Mouse (Mus musculus) neural tube, embryonic 11.5 days (tissue): ENCODE measurements at regions not wholly inside any gene's neighbourhood (a gene's known extent, or its start where the extent isn't known, plus 50 kb on each side); places are given as distances from the start of the nearest gene placed in this dataset.

ENCODE experiments used
- ATAC-seq: fragments of 200-750 bp; cut with Nextera tagmentation; 2 replicates; pipeline ENCODE4 v1.8.0; 2017; ENCODE audit warnings: moderate number of reproducible peaks, mild to moderate bottlenecking, moderate TSS enrichment, moderate library complexity; ENCODE audit not compliant: insufficient read depth, low FRiP score, low TSS enrichment
- DNase-seq: peaks from one replicate; pipeline ENCODE4 v3.0.0-alpha.2; 2015; ENCODE audit warnings: low spot score
- H3K27ac ChIP-seq: fragments of 300-500 bp; sonication (generic); 2 replicates; pipeline ENCODE4 v1.5.1; 2014; ENCODE audit warnings: low read depth, mild to moderate bottlenecking, low read length
- H3K27me3 ChIP-seq: fragments of 300-500 bp; sonication (generic); 2 replicates; pipeline ENCODE4 v1.6.1; 2014; ENCODE audit warnings: mild to moderate bottlenecking, low read length, mixed read lengths; ENCODE audit not compliant: control insufficient read depth, insufficient read depth
- H3K36me3 ChIP-seq: fragments of 300-500 bp; sonication (generic); 2 replicates; pipeline ENCODE4 v1.6.1; 2014; ENCODE audit warnings: mild to moderate bottlenecking, low read length, moderate library complexity, mixed read lengths; ENCODE audit not compliant: control insufficient read depth, insufficient read depth
- H3K4me1 ChIP-seq: fragments of 300-500 bp; sonication (generic); 2 replicates; pipeline ENCODE4 v1.6.1; 2014; ENCODE audit warnings: low read length, mixed read lengths; ENCODE audit not compliant: control insufficient read depth, insufficient read depth
- H3K4me2 ChIP-seq: fragments of 300-500 bp; sonication (generic); 2 replicates; pipeline ENCODE4 v1.6.1; 2014; ENCODE audit warnings: low read depth, mild to moderate bottlenecking, moderate library complexity
- H3K4me3 ChIP-seq: fragments of 300-500 bp; sonication (generic); 2 replicates; pipeline ENCODE4 v1.5.1; 2014; ENCODE audit warnings: low read depth, low read length
- H3K9ac ChIP-seq: fragments of 300-500 bp; sonication (generic); 2 replicates; pipeline ENCODE4 v1.6.1; 2014; ENCODE audit warnings: mild to moderate bottlenecking, low read length
- H3K9me3 ChIP-seq: fragments of 300-500 bp; sonication (generic); 2 replicates; pipeline ENCODE4 v1.6.1; 2016; ENCODE audit warnings: low read length; ENCODE audit not compliant: control insufficient read depth
- WGBS: fragments of 180-500 bp; shearing (Covaris S2); extraction: QIAGEN DNeasy Blood & Tissue Kit; methylation state at CpG from one replicate; pipeline ENCODE4 v1.1.7; 2014; 5-methylcytosine and 5-hydroxymethylcytosine counted together

DNA sequence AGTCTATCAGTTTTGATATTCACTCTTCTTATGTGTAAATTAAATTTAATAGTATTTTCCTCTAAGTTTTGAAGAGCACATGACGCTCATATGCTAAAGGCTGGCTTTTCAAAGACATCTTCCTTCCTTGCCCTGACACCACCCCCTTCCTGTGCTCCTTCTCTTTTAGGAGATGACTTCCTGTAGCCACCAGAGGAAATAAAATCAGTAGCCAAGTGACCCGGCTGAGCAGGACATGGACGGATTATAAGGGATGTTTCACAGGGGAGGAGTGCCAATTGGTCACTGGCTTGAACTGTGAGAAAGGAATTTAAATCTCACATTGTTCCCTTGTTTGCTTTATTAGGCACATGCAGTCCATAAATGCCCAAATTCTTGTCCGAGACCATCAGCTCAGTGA is 200.5 kb downstream of the Cd47 start:
- Histone ChIP-seq H3K4me1 (no peaks in the 10 kb centered on the region), H3K27ac (no peak overlapping the region), H3K36me3 (no peaks in the 10 kb centered on the region), H3K4me3 (no peak overlapping the region), H3K4me2 (no peak overlapping the region), H3K27me3 (no peaks in the 10 kb centered on the region), H3K9ac (no peak overlapping the region), H3K9me3 (no peaks in the 10 kb centered on the region)
- 59% methylated on average over 4 of the region's 4 CpGs for WGBS
- ATAC-seq = no peak
- DNase-seq = no peak

DNA sequence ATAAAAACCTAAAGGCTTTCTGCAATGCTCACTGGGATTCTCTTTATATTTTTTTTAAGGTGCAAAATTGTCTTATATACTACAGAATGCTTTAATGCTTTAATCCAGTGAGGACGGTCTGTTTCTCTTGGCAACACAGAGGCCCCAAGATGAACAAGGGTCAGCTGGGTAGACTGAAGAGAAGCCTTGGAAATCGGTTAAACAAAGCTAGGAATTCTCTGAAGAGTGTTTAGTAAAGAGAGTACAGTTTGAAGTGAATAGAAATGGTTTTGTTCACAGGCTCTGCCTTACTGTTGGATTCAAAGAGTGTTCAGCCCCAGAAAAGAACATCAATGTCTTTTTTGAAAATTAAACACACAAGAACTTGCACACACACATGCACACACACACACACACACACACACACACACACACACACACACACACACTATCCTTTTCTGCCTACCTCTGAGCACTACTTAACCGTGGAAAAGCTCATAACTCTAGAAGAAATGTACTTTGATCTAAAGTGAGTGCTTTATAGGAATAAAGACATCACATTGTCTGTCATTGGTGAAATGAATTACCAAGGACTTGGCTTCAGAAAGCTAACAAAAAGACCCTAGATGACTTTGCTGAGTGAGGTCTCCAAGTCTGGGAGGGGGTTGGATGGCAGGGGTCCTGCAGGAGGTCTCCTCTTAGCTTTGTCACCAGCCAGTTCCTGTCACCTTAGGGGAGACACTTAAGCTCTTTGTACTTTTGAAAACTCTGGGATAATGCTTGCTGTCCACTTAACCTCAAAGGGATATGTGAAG is 201.5 kb downstream of the Cd47 start:
- 58% methylated on average over 3 of the region's 3 CpGs for WGBS

DNA sequence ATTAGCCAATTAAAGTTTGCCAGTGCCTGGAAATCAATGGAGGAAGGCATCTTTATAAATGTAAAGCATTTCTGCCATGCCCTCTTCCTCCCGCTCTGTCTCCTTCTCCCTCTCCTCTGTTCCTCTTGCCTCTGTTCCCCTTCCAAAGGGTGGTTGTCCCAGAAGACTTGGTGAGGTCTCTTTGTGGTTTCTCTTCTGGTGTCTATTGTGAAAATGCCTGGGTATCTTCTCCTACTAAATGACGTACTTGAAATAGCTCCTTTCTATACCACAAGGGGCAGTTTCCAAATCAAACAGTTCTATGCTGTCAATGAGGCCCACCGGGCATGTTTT is 202.1 kb downstream of the Cd47 start:
- WGBS = 81% methylated on average over 3 of the region's 3 CpGs
- no peak for ATAC-seq
- H3K4me3 ChIP-seq = no peak overlapping the region

More for the DNA sequence above, 201.5 kb downstream of the Cd47 start:
- Histone ChIP-seq H3K27ac (no peak overlapping the region), H3K9ac (no peak overlapping the region), H3K4me3 (no peak overlapping the region), H3K36me3 (no peaks in the 10 kb centered on the region), H3K9me3 (no peaks in the 10 kb centered on the region), H3K4me2 (no peak overlapping the region), H3K27me3 (no peaks in the 10 kb centered on the region), H3K4me1 (no peaks in the 10 kb centered on the region)
- DNase-seq = no peak
- ATAC-seq = no peak

DNA sequence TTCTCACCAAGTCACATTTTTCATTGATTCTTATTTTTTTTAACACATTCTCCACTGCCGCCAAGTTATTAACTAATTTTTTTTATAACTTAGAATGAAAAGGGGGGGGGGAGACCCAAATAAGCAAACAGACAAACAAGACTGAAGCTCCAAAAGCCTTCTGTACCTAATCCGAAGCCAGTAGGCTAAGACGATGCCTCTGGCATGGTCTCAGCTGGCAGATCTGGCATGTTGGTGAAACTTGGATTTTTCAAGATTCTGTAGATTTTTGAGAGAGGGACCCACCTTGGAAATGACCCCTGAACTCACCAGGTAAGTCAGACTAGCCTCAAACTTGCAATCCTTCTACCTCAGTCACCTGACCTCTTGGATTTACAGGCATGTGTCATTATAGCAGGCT is 208.7 kb downstream of the Cd47 start:
- Histone ChIP-seq H3K4me3 (no peak overlapping the region), H3K27ac (no peak overlapping the region), H3K4me1 (no peaks in the 10 kb centered on the region), H3K36me3 (no peaks in the 10 kb centered on the region), H3K9me3 (no peaks in the 10 kb centered on the region), H3K27me3 (no peaks in the 10 kb centered on the region), H3K4me2 (no peak overlapping the region), H3K9ac (no peak overlapping the region)
- no peak for DNase-seq
- WGBS = 95% methylated on average over 3 of the region's 3 CpGs
- ATAC-seq = no peak

More for the DNA sequence above, 202.1 kb downstream of the Cd47 start:
- Histone ChIP-seq H3K27ac (no peak overlapping the region), H3K4me1 (no peaks in the 10 kb centered on the region), H3K36me3 (no peaks in the 10 kb centered on the region), H3K27me3 (no peaks in the 10 kb centered on the region), H3K4me2 (no peak overlapping the region), H3K9ac (no peak overlapping the region), H3K9me3 (no peaks in the 10 kb centered on the region)
- no peak for DNase-seq

DNA sequence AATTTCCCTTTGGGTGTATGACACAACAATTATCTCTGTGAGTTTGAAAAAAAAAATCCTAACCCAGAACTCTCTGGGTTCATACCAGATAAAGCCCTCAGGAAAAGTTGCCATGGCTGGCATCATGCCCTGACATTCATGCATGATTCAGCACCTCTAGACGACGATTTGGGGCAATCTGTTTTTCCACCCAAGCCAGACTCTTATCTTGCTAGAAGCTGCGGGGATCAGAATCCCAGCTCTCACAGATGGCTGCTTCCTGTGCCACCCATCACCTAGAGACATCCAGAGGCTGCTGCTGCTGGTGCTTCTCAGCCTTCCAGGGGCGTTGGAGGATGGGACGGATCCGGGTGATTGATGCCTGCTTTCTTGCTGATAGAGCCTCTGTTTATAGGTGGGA is 209.2 kb downstream of the Cd47 start:
- Histone ChIP-seq H3K36me3 (no peaks in the 10 kb centered on the region), H3K9ac (no peak overlapping the region), H3K9me3 (no peaks in the 10 kb centered on the region), H3K27me3 (no peaks in the 10 kb centered on the region), H3K4me1 (no peaks in the 10 kb centered on the region), H3K4me3 (no peak overlapping the region), H3K27ac (no peak overlapping the region), H3K4me2 (no peak overlapping the region)
- 69% methylated on average over 6 of the region's 6 CpGs for WGBS
- DNase-seq (no peak), ATAC-seq (no peak)

DNA sequence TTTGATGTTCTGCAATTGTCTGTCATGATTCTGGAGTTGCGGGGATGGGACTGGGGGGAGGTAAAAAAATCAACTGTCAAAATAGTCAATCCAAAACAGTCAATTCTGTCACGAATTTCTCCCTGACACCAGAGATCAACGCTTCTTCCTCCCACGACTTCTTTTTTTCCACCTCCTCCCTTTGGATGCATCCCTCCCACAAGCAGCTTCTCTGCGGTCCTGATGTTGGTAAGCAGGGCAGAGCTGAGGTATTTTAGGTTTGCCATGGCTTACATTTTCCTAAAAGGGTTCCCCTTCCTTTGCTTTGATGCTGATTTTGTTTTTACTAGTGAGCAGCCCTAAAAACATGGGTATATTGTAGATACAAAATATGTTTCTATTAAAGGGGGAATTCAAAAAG is 209.7 kb downstream of the Cd47 start:
- H3K36me3 ChIP-seq = no peaks in the 10 kb centered on the region
- no peaks in the 10 kb centered on the region for H3K27me3 ChIP-seq
- H3K4me1 ChIP-seq = no peaks in the 10 kb centered on the region
- H3K4me2 ChIP-seq = no peak overlapping the region
- WGBS = 80% methylated on average over 5 of the region's 5 CpGs
- ATAC-seq (no peak), DNase-seq (no peak)
- H3K9me3 ChIP-seq = no peaks in the 10 kb centered on the region
- H3K4me3 ChIP-seq = no peak overlapping the region
- no peak overlapping the region for H3K27ac ChIP-seq
- H3K9ac ChIP-seq = no peak overlapping the region

DNA sequence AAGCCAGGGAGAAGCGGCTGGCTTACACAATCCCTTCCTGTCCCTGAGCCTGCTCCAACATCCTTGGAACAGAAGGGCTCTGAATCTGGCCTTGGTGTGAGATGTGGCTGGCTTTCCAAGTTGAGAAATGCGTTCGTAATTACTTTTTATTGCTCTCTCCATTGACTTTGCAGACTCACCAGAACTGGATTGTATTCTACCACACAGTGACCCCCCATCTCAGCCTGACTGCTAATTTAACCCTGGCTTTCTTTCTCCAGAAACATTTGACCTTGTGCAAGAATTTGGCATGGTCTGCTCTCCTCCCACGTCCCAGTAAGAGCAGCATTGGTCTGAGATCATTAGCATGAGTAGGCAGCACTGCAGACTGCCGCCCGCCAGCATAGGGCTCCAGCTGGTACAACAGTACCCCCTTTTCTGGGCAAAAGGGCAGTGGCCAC is 210.2 kb downstream of the Cd47 start:
- no peak overlapping the region for H3K4me2 ChIP-seq
- no peak for ATAC-seq
- 56% methylated on average over 6 of the region's 6 CpGs for WGBS
- DNase-seq = no peak
- H3K4me3 ChIP-seq = no peak overlapping the region
- H3K9ac ChIP-seq = no peak overlapping the region
- H3K27ac ChIP-seq = no peak overlapping the region
- no peaks in the 10 kb centered on the region for H3K9me3 ChIP-seq
- H3K36me3 ChIP-seq = no peaks in the 10 kb centered on the region
- no peaks in the 10 kb centered on the region for H3K27me3 ChIP-seq
- H3K4me1 ChIP-seq = no peaks in the 10 kb centered on the region

DNA sequence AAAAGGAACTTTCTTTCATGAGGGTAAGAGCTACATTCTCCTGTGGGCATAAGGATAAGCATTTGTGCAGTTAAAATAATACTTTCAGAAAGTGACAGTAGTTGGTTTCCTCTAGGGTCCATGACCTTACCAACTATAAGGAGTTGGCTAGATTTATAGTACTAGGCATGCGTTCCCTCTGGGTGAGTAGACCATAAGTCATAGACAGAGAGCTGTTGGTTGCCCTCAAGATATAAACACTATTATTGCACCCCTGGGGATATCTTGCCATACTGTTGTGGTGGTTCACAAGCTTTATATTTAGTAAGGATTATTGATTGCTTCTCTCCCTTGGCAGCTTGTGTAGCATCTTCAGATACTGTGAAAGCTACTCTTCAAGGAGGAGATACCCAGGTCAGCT is 223.6 kb downstream of the Cd47 start:
- DNase-seq = no peak
- no peak overlapping the region for H3K4me3 ChIP-seq
- no peaks in the 10 kb centered on the region for H3K9me3 ChIP-seq
- no peak overlapping the region for H3K27ac ChIP-seq
- H3K4me2 ChIP-seq = no peak overlapping the region
- no peak for ATAC-seq
- no peaks in the 10 kb centered on the region for H3K4me1 ChIP-seq
- H3K9ac ChIP-seq = no peak overlapping the region
- H3K36me3 ChIP-seq = no peaks in the 10 kb centered on the region
- no peaks in the 10 kb centered on the region for H3K27me3 ChIP-seq
- WGBS = 69% methylated on average over 1 of the region's 1 CpGs

DNA sequence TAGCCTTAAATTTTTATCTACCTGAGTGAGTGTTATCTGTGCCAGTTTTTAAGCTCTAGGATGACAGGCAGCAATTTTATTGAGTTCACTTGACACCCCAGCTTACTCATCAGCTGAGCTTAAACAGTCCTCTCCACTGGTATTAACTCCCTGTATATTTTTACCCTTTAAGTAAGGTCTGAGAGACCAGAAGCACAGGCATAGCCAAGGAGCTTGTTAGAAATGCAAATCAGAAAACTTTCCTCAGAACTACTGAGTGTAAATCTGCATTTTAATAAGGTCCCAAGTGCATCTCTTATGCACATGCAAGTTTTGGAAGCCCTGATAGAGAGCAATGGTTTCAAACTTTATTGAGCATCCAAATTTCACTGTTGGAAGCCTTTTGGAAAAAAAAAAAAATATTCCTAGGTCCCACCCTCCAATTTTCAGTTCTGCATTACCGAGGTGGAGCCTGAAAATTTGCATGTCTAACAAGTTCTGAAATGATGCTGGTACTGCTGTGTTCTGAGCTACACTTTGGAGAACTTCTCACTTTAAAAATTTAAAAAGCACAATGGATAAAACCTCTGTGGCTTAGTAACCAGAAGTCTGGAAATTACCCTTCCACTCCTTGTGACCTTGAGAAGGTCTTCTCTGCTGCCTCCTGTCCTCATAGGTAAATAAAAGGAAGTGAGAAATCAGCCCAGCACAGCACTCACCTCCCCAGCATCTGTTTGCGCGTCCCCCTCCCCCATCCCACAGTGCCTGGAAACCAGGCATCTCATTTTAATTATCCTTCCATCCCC is 226.0 kb downstream of the Cd47 start:
- Histone ChIP-seq H3K27me3 (no peaks in the 10 kb centered on the region), H3K27ac (no peak overlapping the region), H3K36me3 (no peaks in the 10 kb centered on the region), H3K4me3 (no peak overlapping the region), H3K4me2 (no peak overlapping the region), H3K9me3 (no peaks in the 10 kb centered on the region), H3K4me1 (no peaks in the 10 kb centered on the region), H3K9ac (no peak overlapping the region)
- ATAC-seq = no peak
- no peak for DNase-seq
- 20% methylated on average over 3 of the region's 3 CpGs for WGBS
